Mouse (Mus musculus): ENCODE data around the gene Gm49383.
"Not testable (repeated sequence)": the region's sequence is repeated elsewhere in the genome, so short reads cannot be mapped to it uniquely, and the experiment has no call there.

DNA sequence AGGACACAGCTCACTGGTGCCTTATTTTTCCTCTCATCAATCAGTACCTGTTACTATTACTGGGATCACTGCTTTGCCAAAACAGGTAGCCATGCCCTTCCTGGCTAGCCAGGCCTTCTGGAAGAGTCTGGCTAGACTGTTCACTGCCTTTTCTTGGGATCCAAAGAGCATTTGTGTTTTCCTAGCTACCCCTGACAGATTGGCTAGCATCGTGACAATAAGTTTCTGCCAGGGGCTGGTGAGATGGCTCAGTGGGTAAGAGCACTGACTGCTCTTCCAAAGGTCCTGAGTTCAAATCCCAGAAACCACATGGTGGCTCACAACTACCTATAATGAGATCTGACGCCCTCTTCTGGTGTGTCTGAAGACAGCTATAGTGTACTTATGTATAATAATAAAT, 36.2 kb downstream of the Gm49383 start:
- not testable (repeated sequence) for TF ChIP-seq CTCF (conservative IDR thresholded peaks at IDR 0.05; ENCODE audit: insufficient read depth, insufficient read length, low read depth, low read length); POLR2A (IDR thresholded peaks at IDR 0.05; ENCODE audit: low read depth, low read length)
